In the genomic region with DNA sequence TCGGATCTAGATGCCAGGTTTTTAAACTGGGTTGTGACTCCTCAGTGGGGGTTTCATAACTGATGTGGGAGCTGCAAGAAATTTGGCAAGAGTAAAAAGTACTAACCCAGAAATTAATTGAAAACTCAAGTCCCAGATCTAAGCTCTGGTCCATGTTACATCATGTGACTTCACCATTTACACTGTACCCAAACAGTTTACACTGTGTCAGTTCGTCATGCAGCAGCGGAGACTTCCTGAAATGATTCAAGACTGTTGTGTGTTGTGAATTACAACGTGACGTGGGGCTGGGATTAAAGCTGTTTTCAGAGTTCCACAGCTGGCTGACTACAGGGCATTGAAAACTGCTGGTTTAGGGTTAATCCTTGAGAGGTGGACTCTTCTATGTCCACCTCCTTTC, we compare ENCODE assay signal across 8 mouse cellular contexts. TPM values are rescaled to one million over a fixed set of nuclear protein-coding genes. Genes with fewer than 3 reads are reported as not detected.
DNase-seq lines count a peak whose midpoint lies in the region; ATAC-seq lines count a peak whose summit lies in the region.

No protein-coding gene starts in this region.

- no peak for DNase-seq in heart, postnatal 25 days (ENCODE audit: low spot score)
- peak; percentile 26 for DNase-seq in NIH3T3 (ENCODE audit: low read depth)
- DNase-seq in midbrain, embryonic 14.5 days = no peak
- no peak for DNase-seq in ovary, postnatal 14 days (ENCODE audit: low spot score)
- no peak for DNase-seq in left cerebral cortex, postnatal 10 days (ENCODE audit: extremely low spot score in 1 of 2, low spot score in 2 of 2)
- DNase-seq in layer of hippocampus, adult 9-10 months (ENCODE audit: low spot score) = no peak

- no peaks in the 10 kb centered on the region for H3K9me3 ChIP-seq in heart, embryonic 15.5 days (replicated peaks)
- no peaks in the 10 kb centered on the region for H3K9me3 ChIP-seq in hindbrain, embryonic 16.5 days (ENCODE audit: control insufficient read depth, low read length)
- no peaks in the 10 kb centered on the region for H3K9me3 ChIP-seq in midbrain, embryonic 14.5 days (ENCODE audit: control insufficient read depth, low read length)

- WGBS in heart, embryonic 15.5 days = 50% methylated on average over 5 of the region's 5 CpGs
- WGBS in hindbrain, embryonic 16.5 days = 55% methylated on average over 5 of the region's 5 CpGs
- WGBS in midbrain, embryonic 14.5 days = 50% methylated on average over 5 of the region's 5 CpGs

- no peaks in the 10 kb centered on the region for H3K27me3 ChIP-seq in heart, embryonic 15.5 days
- no peaks in the 10 kb centered on the region for H3K27me3 ChIP-seq in hindbrain, embryonic 16.5 days (replicated peaks; ENCODE audit: control insufficient read depth, insufficient read depth, low read length)
- H3K27me3 ChIP-seq in midbrain, embryonic 14.5 days (ENCODE audit: control insufficient read depth, insufficient read depth, low read length) = no peaks in the 10 kb centered on the region

- no peak for ATAC-seq in heart, embryonic 15.5 days (replicated peaks; ENCODE audit: insufficient number of reproducible peaks, insufficient read depth, low FRiP score, low read depth)
- ATAC-seq in hindbrain, embryonic 16.5 days = no peak
- ATAC-seq in midbrain, embryonic 14.5 days (ENCODE audit: low FRiP score, low TSS enrichment) = no peak

- peak overlapping the region; percentile 84 for H3K4me3 ChIP-seq in heart, embryonic 15.5 days
- peak overlapping the region; percentile 81 for H3K4me3 ChIP-seq in hindbrain, embryonic 16.5 days (ENCODE audit: low read length)
- peak overlapping the region; percentile 90 for H3K4me3 ChIP-seq in midbrain, embryonic 14.5 days (replicated peaks; ENCODE audit: low read depth, low read length)

- H3K4me2 ChIP-seq in heart, embryonic 15.5 days = peak overlapping the region; percentile 64
- H3K4me2 ChIP-seq in hindbrain, embryonic 16.5 days (ENCODE audit: low read length) = peak overlapping the region; percentile 87
- peak overlapping the region; percentile 68 for H3K4me2 ChIP-seq in midbrain, embryonic 14.5 days (ENCODE audit: low read length)

- H3K4me1 ChIP-seq in heart, embryonic 15.5 days (replicated peaks) = peaks cover 10% of the 10 kb centered on the region
- peaks cover 12% of the 10 kb centered on the region for H3K4me1 ChIP-seq in hindbrain, embryonic 16.5 days (ENCODE audit: control insufficient read depth, insufficient read depth, low read depth, low read length)
- H3K4me1 ChIP-seq in midbrain, embryonic 14.5 days (ENCODE audit: control insufficient read depth, insufficient read depth, low read length) = peaks cover 8% of the 10 kb centered on the region

- peaks cover 32% of the 10 kb centered on the region for H3K36me3 ChIP-seq in heart, embryonic 15.5 days
- H3K36me3 ChIP-seq in hindbrain, embryonic 16.5 days (ENCODE audit: control insufficient read depth, insufficient read depth, low read length) = peaks cover 26% of the 10 kb centered on the region
- H3K36me3 ChIP-seq in midbrain, embryonic 14.5 days (ENCODE audit: control insufficient read depth, insufficient read depth, low read length) = peaks cover 37% of the 10 kb centered on the region

- intact Hi-C loops in heart, postnatal 25 days (cut with DNase I) = no loop called here
- intact Hi-C loops in left cerebral cortex, postnatal 10 days (cut with DNase I) = loop anchor here (10.0 kb wide), 1 partner anchor 162 kb away; no protein-coding TSS in a partner anchor

- no peak overlapping the region for H3K27ac ChIP-seq in heart, embryonic 15.5 days
- H3K27ac ChIP-seq in hindbrain, embryonic 16.5 days (ENCODE audit: low read depth, low read length) = no peak overlapping the region
- no peak overlapping the region for H3K27ac ChIP-seq in midbrain, embryonic 14.5 days (replicated peaks; ENCODE audit: low read depth, low read length)

- H3K9ac ChIP-seq in heart, embryonic 15.5 days = peak overlapping the region; percentile 93
- peak overlapping the region; percentile 88 for H3K9ac ChIP-seq in hindbrain, embryonic 16.5 days (ENCODE audit: low read depth, low read length)
- H3K9ac ChIP-seq in midbrain, embryonic 14.5 days (replicated peaks; ENCODE audit: low read length) = peak overlapping the region; percentile 85

RNA-seq across cellular contexts. Expression of gene Bcas2, which starts 1.2 kb away (rescaled TPM):
- polyA plus RNA-seq in heart, embryonic 15.5 days (2015; fragmentation: Nextera tagmentation; extraction: Ambion mirVana) = 120 and 122 TPM in 2 replicates
- 10 to 100 TPM; 49.4 to 49.6 TPM for total RNA-seq in heart, postnatal 25 days (2021)
- polyA plus RNA-seq in hindbrain, embryonic 16.5 days (2015; fragmentation: Nextera tagmentation; extraction: Ambion mirVana) = 200 and 203 TPM in 2 replicates
- polyA plus RNA-seq in midbrain, embryonic 14.5 days (2014; fragmentation: Nextera tagmentation; extraction: Ambion mirVana) = 221 and 246 TPM in 2 replicates
- 10 to 100 TPM; 69.6 to 77.7 TPM for total RNA-seq in left cerebral cortex, postnatal 10 days (2021)
